Mouse (Mus musculus): ENCODE measurements around the gene Kcnh7.

GRCm38 (mm10) chr2:62660565-62660964 is 523.5 kb downstream of the Kcnh7 start:
- peak; percentile 38 for TF ChIP-seq CTCF (IDR thresholded peaks at IDR 0.05)
- no peak for TF ChIP-seq EP300 (IDR thresholded peaks at IDR 0.05)
